Mouse (Mus musculus) testis, adult 2 months (tissue): Measurements from ENCODE around the gene Socs7.

Experiments used
- CTCF ChIP-seq: fragments of 200-500 bp; IDR thresholded peaks from 2 replicates; pipeline ENCODE4 v1.5.1; 2012; ENCODE audit warnings: low read depth, mild to moderate bottlenecking, inconsistent platforms, low read length, moderate library complexity; ENCODE audit not compliant: control insufficient read depth, insufficient read depth, insufficient replicate concordance
- POLR2A ChIP-seq: fragments of 200-500 bp; IDR thresholded peaks from 2 replicates; pipeline ENCODE4 v1.6.1; 2012; ENCODE audit warnings: low read depth, mild to moderate bottlenecking, inconsistent platforms, low read length, moderate library complexity; ENCODE audit not compliant: control insufficient read depth

GRCm38 (mm10) chr11:97418834-97419539 lies 56.6 kb downstream of the Socs7 start:
- no peak for TF ChIP-seq CTCF
- no peak for TF ChIP-seq POLR2A
